Mouse (Mus musculus) embryonic stem cell, embryonic (primary cell): Measurements from ENCODE around the gene Ube2n.

Experiments used
- CTCF ChIA-PET, 4 experiments: fragments of 300-600 bp in 2 of 4; fragments of 350-600 bp in 2 of 4; sonication (Branson Sonifier 250); formaldehyde crosslinking; loops; one replicate each; lab custom pipeline; 2022; ENCODE audit warnings: inconsistent platforms in 2 of 4; lab: Charles Lee
- POLR2A ChIA-PET, 4 experiments: fragments of 300-600 bp in 2 of 4; fragments of 350-600 bp in 2 of 4; sonication (Branson Sonifier 250); formaldehyde crosslinking; loops; one replicate each; lab custom pipeline; 2022; ENCODE audit warnings: antibody characterized with exemption in 4 of 4, inconsistent platforms in 1 of 4; lab: Charles Lee

Gene Ube2n

DNA sequence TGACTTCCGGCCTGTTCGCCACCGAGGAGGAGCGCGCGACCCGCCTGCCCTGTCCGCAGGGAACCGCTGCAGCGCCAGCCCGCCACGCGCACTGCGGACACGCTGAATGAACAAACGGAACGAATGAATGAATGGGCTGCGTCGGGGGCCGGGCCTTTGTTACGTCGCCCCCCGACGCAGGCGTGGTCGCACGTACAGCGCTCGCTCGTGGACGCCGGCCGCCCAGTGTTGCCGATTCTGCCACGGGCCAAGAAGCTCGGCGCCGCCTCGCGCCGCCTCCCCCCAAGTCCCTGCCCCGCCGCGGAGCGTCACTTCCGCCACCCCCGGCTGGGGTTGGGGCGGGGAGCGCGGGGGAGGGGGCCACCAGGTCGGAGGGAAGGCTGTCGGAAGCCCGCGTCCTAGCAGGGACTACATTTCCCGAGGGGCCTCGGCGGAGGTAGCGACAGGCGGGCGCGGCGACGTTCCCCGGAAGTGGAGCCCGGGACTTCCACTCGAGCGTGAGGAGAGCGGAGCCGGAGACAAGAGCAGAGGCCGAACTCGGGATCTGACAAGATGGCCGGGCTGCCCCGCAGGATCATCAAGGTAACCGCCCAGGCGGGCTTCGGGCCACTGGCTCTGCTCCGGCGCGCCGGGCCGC lies at the start of gene Ube2n:
Gene Ube2n (plus strand): TSS at position 490 of the 637 bp plus-strand sequence.
- POLR2A ChIA-PET, result interaction anchor here (0.5 to 13.4 kb wide), 97 partner anchors 8 to 1316 kb away, joined by 3 to 143 read pairs (median 4); partner anchors contain the start of genes Mrpl42 (in 4 of the 4), Eea1 (in 2 of the 4), Nudt4 (in 2 of the 4) and Socs2 (in 2 of the 4)
- CTCF ChIA-PET, result interaction anchor here in 2 of 4 experiments (0.6 to 1.0 kb wide), 2 partner anchors 9 to 21 kb away, joined by 3 to 9 read pairs; no protein-coding TSS in a partner anchor

DNA sequence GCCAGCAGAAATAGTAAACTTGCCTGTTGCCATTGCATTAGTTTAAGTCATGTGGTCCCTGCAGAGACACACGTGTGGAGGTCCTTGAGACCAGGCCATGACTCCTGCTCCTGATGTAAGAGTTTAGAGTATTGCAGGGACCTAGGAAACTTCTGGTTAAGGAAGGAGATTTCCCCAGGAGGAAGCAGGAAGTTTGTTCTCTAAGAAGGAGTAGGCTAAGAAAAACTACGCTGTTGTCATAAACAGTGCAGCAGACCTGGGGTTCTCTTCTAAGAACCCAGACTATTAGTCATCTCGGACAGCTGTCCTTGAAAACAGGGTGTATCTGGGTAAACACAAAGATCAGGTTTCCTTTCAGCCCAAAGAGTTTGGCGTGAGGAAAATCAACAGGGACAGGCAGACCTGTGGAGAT lies 49.5 kb upstream of the Ube2n start:
- CTCF ChIA-PET, result no interaction called here
- POLR2A ChIA-PET, result interaction anchor here (0.6 to 2.9 kb wide), 9 partner anchors 9 to 248 kb away, joined by 3 to 15 read pairs (median 5); no protein-coding TSS in a partner anchor

DNA sequence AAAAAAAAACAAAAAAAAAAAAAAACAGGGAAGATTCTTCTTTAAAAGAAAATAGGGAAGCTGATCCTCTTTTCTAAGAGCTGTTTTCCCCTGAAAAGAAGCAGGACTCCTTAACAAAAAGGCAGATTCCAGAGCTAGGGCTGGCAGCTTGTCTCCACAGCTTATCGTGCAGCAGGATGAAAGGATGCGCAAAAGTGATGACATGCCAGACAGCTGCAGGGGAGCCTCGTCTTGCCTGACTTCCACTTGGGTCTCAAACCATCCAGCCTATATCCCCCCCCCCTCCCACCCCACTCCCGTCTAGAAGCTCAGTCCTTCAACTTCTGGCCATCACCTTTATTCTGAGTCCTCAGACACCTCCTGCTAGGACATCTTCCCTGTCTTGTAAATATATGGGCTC lies 46.1 kb upstream of the Ube2n start:
- ChIA-PET CTCF (interaction anchor here in 3 of 4 experiments (0.6 to 1.2 kb wide), 9 partner anchors 10 to 954 kb away, joined by 3 to 9 read pairs (median 4); no protein-coding TSS in a partner anchor), POLR2A (interaction anchor here (0.5 to 3.6 kb wide), 16 partner anchors 8 to 623 kb away, joined by 3 to 15 read pairs (median 4); no protein-coding TSS in a partner anchor)

DNA sequence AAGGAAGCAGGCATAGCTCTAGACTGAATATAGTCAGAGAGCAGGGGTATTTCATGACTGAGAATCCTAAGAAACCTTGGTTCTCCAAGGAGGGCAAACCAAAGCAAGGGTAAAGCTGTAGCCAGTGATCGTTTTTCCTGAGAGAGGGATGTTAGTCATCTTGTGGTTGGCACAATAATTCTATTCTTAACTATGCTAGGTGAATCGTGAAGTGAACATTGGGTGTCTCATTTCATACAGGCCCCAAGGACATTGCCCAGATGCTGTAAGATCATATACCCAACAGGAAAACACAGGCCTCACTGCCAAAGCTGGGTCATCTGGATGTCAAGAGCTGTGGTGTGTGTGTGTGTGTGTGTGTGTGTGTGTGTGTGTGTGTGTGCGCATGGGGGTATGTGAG lies 43.8 kb upstream of the Ube2n start:
- ChIA-PET CTCF (no interaction called here), POLR2A (interaction anchor here in 3 of 4 experiments (0.6 to 2.6 kb wide), 5 partner anchors 10 to 116 kb away, joined by 3 to 8 read pairs (median 5); partner anchors contain the start of gene Ube2n (in 1 of the 3))

DNA sequence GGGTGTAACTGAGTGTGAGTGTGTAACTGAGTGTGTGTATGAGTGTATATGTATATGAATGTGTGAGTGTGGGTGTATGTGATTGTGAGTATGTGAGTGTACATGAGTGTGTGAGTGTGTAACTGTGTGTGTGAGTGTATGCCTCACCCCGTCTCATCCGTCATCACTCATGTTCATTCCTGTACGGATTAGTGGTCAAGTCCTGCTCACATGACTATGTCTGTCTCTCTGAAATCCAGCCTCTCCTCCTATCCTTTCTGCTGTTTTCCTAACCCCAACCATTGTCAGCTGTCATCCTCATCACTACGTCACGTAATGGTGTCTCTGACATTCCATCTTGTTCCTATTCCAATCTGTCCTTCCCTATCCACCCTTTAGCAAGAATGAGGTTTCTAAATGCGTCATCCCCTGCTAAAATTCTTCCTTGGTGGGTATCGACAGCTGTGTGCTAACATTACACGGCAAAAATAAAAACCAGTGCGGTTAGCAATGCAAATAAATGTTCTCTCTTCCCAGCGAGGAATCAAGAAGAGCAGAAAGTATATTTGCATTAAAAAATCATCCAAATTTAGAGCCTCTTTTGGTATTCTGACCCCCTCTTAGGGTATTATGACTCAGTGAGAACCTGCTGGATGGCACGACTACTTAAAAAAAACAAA lies 42.9 kb upstream of the Ube2n start:
- POLR2A ChIA-PET, result interaction anchor here in 2 of 4 experiments (0.6 to 1.8 kb wide), 5 partner anchors 16 to 278 kb away, joined by 3 to 11 read pairs (median 3); no protein-coding TSS in a partner anchor

DNA sequence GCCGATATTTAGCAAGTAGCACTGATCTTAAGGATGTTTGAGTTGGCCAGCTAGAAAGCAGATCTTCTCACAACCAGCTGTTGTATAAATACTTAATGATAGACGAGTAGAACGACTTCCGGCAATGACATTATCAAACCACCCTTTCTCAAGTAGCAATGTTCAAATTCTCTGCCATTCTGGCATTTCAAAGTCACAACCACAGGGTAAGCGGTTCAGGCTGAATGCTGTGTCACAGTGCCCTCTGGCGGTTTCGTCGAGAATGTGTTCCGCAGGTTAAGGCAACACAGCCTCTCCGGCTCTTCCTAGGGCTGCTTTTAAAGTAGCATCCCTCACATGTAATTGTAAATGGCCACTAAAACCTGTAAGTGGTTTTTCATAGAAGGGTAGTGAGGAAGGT lies 39.0 kb upstream of the Ube2n start:
- ChIA-PET CTCF (interaction anchor here in 3 of 4 experiments (0.6 to 5.0 kb wide), 4 partner anchors 67 to 485 kb away, joined by 3 to 25 read pairs (median 4); no protein-coding TSS in a partner anchor), POLR2A (interaction anchor here in 1 of 4 experiments (1.2 to 1.5 kb wide), 2 partner anchors 15 to 26 kb away, joined by 3 read pairs; partner anchors contain the start of gene Mrpl42)

More for the DNA sequence above, 42.9 kb upstream of the Ube2n start:
- CTCF ChIA-PET, result interaction anchor here in 2 of 4 experiments (0.9 to 3.0 kb wide), 2 partner anchors 480 to 481 kb away, joined by 3 to 21 read pairs; no protein-coding TSS in a partner anchor

DNA sequence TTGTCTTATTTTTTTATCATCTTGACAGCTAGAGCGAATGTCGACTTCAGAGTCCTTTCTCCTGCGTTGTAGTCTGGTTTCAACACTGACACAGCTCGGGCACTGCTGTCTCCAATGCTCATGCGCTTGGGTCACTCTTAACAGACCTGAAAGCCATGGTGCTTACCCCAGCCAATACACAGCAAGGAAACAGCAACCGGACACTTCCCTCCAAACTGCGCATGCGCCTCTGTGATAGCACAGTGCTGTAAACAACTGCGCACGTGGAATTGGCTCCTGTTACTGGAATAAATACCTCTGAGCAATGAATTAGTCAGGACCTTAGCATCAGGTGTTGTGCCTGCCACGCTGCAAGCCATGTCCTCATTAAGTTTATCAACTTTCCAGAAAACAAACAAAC lies 37.4 kb upstream of the Ube2n start:
- ChIA-PET POLR2A (interaction anchor here in 2 of 4 experiments (0.9 to 1.5 kb wide), 9 partner anchors 10 to 486 kb away, joined by 3 to 7 read pairs (median 4); partner anchors contain the start of gene Ube2n (in 2 of the 2)), CTCF (interaction anchor here in 1 of 4 experiments (0.6 to 5.0 kb wide), 2 partner anchors 236 to 486 kb away, joined by 3 to 25 read pairs; no protein-coding TSS in a partner anchor)

DNA sequence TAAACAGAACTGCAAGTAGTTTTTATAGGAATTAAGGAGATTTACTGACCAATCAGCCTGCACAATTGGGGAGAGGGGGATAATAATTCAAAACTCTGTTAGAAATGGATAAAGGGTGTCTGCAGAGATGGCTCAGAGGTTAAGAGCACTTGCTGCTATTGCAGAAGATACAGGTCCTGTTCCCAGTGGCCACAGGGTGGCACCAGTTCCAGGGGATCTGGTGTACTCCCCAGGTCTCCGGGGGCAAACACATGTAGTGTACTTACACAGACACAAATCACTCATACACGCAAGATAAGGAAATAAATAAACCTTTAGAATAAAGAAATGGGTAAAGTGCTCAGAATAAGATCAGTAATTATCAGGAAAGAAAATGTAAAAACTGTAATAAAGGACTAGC lies 25.3 kb upstream of the Ube2n start:
- ChIA-PET CTCF (no interaction called here), POLR2A (no interaction called here)

DNA sequence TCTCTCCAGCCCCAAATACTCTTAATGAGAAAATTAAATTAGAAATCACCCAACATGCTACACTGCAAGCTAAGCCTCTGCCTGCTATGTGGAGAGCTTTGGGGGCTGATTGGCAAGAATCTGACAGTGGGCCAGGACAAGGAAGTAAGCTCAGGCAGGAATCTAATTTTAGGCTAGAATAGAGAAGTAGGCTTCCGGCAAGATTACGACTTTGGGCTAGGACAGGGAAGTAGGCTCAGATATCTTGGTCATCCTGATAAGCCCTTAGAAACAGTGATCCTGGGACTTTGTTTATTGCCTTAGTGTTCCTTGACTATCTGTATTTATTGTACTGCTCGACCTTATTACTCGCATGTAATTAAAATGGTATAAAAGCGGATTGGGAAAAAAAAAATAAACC lies 20.7 kb upstream of the Ube2n start:
- ChIA-PET CTCF (interaction anchor here in 1 of 4 experiments (0.7 kb wide), 1 partner anchor 1403 kb away, joined by 4 read pairs; no protein-coding TSS in a partner anchor), POLR2A (interaction anchor here in 3 of 4 experiments (0.6 to 14.0 kb wide), 7 partner anchors 10 to 172 kb away, joined by 3 to 143 read pairs (median 3); partner anchors contain the start of gene Ube2n (in 1 of the 3))

DNA sequence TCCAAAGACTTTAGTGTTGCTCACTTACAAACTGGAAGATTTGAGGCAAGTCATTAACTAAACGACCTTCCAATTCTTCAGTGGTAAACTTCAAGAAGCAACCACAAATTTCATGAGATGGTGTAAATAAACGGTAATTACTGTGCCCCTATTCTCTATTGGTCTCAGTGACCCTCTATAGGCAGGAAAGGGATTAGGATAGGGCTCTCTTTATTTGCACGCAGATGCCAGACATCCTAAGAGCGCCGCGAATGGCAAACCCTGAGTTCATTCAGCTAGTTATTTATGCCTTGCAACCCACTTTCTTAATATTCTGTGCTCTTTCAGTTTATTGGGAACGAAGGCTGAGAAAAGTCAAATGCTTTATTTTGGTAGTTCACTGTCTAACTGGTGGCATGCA lies 13.9 kb upstream of the Ube2n start:
- ChIA-PET POLR2A (interaction anchor here (0.6 to 14.0 kb wide), 10 partner anchors 11 to 143 kb away, joined by 3 to 143 read pairs (median 3); partner anchors contain the start of genes Ube2n (in 4 of the 4) and Socs2 (in 1 of the 4)), CTCF (no interaction called here)

DNA sequence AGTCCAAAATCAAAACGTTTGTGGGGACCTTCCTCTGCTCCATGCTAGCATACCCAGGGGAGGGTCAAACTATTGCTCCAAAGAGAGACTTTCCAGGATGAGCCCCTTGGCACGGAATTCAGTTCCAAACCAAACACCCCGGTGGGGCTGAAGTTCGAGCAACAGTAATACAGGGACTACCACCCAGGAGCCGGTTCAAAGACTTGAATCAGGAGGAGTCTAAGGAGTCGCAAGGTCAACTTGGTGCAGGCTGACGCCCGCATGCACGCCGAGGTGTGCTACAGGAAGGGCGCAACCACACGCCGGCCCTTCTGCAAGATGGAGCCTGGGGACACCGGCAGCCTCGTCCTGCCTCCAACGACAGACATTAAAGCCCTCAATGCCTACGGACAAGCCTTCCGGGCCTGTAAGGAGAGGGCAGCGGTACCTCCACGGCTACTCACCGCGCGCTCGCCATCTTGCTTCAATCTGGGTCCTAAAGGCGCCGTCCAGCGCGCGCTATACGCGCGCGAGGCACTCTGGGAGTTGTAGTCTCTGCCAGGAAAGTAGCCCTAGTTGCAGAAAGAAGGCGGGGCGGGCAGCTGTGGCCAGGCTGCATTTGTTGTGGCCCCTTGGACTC lies 13.4 kb upstream of the Ube2n start, which contains the start of gene Mrpl42:
Gene Mrpl42 (minus strand): TSS at position 478 of the 619 bp plus-strand sequence.
- CTCF ChIA-PET, result interaction anchor here in 2 of 4 experiments (0.6 to 0.9 kb wide), 2 partner anchors 11 to 28 kb away, joined by 3 read pairs; no protein-coding TSS in a partner anchor

DNA sequence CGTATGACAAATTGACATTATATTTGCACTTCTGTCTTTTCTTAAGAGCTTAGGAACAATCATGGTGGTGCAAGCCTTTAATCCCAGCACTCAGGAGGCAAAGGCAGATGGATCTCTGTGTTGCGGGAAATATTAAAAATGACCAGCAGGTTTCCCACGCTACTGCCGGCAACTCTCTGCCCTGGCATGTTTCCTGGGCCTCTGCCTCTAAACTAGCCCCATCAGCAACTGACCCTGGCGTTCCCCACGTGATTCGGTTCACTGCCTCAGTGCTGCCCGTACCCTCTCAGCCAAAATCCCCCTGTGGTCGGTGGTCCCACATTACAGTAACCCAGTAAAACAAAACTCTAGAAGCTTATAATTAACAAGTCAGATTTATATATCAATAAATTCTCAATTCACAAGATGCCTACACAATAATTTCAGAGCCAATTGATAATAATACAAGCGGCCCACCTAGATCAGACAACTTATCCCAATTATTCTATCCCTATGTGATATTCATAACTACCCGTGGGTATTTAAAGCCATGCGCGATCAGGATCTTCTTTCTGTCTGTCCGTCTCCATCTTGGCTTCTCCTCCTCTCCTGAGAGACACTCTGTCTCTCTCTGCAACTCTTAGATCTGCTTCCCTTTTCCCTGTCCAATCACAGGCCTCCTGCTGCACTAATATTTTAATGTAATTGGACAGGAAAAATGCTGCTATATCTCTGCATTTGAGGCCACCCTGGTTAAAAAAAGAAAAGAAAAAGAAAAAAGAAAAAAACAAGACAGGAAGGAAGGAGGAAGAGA lies 11.3 kb upstream of the Ube2n start:
- CTCF ChIA-PET, result no interaction called here

More for the DNA sequence above, 13.4 kb upstream of the Ube2n start, which contains the start of gene Mrpl42:
- POLR2A ChIA-PET, result interaction anchor here (0.6 to 14.0 kb wide), 23 partner anchors 8 to 390 kb away, joined by 3 to 143 read pairs (median 3); partner anchors contain the start of genes Ube2n (in 4 of the 4), Nudt4 (in 1 of the 4) and Socs2 (in 1 of the 4)

DNA sequence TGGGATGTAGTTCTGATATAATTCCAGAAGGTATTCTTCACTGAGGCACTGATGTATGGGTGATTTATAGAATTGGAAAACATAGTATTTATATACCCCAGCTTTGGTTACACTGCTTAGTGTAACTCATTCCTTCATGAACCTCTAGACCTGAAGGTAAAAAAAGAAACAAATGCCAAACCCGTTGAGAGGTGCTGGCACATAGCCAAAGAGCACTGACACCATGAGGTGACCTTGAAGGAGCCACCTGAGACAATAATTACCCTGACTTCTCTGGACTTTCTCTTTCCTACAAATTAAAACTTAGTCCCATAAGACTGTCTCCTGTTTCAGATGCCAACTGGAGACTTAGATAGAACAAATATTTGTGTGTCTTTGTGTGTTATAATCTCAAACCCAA lies 10.6 kb upstream of the Ube2n start:
- ChIA-PET POLR2A (interaction anchor here in 2 of 4 experiments (8.5 to 14.0 kb wide), 2 partner anchors 9 kb away, joined by 111 to 143 read pairs; partner anchors contain the start of gene Ube2n (in 2 of the 2)), CTCF (no interaction called here)

More for the DNA sequence above, 11.3 kb upstream of the Ube2n start:
- POLR2A ChIA-PET, result interaction anchor here in 2 of 4 experiments (1.3 to 14.0 kb wide), 3 partner anchors 10 to 89 kb away, joined by 3 to 143 read pairs (median 111); partner anchors contain the start of gene Ube2n (in 2 of the 2)

DNA sequence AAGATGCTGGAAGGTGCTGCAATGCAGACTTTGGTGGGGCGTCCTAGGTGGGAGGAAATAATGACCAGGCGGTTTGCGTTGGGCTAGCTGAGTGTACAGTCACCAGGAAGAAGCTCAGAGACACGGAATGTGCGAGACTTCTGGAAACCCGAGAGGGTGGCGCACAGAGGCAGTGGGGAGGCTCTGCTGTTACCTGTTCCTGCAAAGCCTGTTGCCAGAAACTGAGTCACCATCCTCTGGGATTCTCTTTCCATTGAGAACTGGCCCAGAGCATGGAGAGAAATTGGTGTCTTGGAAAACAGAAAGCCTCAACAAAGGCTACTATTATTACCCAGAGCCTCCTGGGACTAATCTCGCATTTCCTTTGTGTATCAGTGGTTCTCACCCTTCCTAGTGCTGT lies 6.8 kb upstream of the Ube2n start:
- POLR2A ChIA-PET, result interaction anchor here in 2 of 4 experiments (0.6 to 2.9 kb wide), 6 partner anchors 9 to 1212 kb away, joined by 3 to 14 read pairs (median 4); no protein-coding TSS in a partner anchor
- CTCF ChIA-PET, result no interaction called here

DNA sequence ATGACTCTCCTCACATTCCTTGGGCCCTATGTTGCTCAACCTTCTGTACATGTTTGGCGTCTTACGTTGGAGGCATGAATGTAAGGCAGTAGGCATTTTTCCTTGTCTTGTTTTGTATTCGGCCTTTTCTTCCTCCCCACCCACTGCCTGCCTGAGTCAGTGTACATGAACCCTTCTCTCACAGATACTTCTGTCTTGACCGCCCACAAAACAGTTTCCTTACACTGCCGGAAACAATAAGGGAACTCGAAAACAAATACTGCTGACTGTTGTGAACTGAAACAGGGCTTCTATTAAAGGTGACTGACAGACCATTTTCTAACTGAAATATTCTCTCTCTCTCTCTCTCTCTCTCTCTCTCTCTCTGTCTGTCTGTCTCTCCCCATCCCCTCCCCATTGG lies 6.2 kb upstream of the Ube2n start:
- CTCF ChIA-PET, result no interaction called here
- POLR2A ChIA-PET, result interaction anchor here in 2 of 4 experiments (1.4 to 2.9 kb wide), 3 partner anchors 10 to 11 kb away, joined by 3 to 12 read pairs (median 6); no protein-coding TSS in a partner anchor

DNA sequence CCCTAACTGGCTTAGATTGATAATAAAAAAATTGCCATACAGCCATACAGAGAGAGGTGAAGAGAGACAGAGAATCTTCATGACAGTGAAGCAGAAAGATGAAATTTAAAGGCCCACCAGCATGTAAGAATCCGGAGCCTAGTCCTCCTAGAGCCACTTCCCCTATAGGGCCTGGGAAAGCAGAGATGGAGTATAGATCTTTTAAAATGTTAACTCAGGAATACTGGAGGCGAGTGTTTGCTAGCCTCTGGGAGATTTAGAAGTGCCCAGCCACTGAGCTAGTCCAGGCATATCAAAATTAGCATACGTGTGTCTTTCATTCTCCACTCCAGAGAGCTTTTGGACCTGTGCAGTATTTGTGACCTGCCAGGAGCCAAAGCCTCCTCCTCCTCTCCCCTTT lies 5.7 kb upstream of the Ube2n start:
- ChIA-PET POLR2A (interaction anchor here in 2 of 4 experiments (0.8 to 1.6 kb wide), 5 partner anchors 10 to 55 kb away, joined by 3 to 6 read pairs (median 3); partner anchors contain the start of gene Nudt4 (in 1 of the 2)), CTCF (no interaction called here)
